Mouse (Mus musculus): Measurements from ENCODE around the gene Piwil4. TPM values are rescaled to one million over a fixed set of nuclear protein-coding genes. Genes with fewer than 3 reads are reported as not detected.
"Not testable (repeated sequence)": the region's sequence is repeated elsewhere in the genome, so short reads cannot be mapped to it uniquely, and the experiment has no call there.

The Piwil4 gene
- total RNA-seq, 4 experiments from 2014 or later = not detected

- not testable (repeated sequence) for DNase-seq (ENCODE audit: low spot score)
These were observed 68.6 kb downstream of the Piwil4 start for GRCm38 (mm10) chr9:14671965-14672364.

GRCm38 (mm10) chr9:14668382-14668781, 72.2 kb downstream of the Piwil4 start:
- DNase-seq (ENCODE audit: low spot score) = no peak

GRCm38 (mm10) chr9:14666071-14666470, 74.5 kb downstream of the Piwil4 start:
- no peak for DNase-seq (ENCODE audit: low spot score)

- no peak for DNase-seq (ENCODE audit: low spot score)
These were observed 76.9 kb downstream of the Piwil4 start for GRCm38 (mm10) chr9:14663591-14663990.

GRCm38 (mm10) chr9:14662876-14663275, 77.7 kb downstream of the Piwil4 start:
- DNase-seq (ENCODE audit: low spot score) = no peak

- no peak for DNase-seq (ENCODE audit: low spot score)
These were observed 78.4 kb downstream of the Piwil4 start for GRCm38 (mm10) chr9:14662138-14662537.

- DNase-seq (ENCODE audit: low spot score) = no peak
These were observed 82.6 kb downstream of the Piwil4 start for GRCm38 (mm10) chr9:14657926-14658325.

GRCm38 (mm10) chr9:14654010-14654409, 86.5 kb downstream of the Piwil4 start:
- no peak for DNase-seq (ENCODE audit: low spot score)

GRCm38 (mm10) chr9:14652761-14653160, 87.8 kb downstream of the Piwil4 start:
- no peak for DNase-seq (ENCODE audit: low spot score)

GRCm38 (mm10) chr9:14647849-14648248, 92.7 kb downstream of the Piwil4 start:
- DNase-seq (ENCODE audit: low spot score) = no peak

- no peak for DNase-seq (ENCODE audit: low spot score)
These were observed 93.9 kb downstream of the Piwil4 start for GRCm38 (mm10) chr9:14646641-14647040.

Other genes starting within 250 kb of the Piwil4 start
- not detected for gene Kdm4d, start 240.3 kb downstream of the Piwil4 start, total RNA-seq (2022)
- gene Cwc15, start 240.1 kb downstream of the Piwil4 start, total RNA-seq (2022) = 10 to 100 TPM; 58.2 to 79.0 (median 69.0) TPM
- gene Amotl1, start 95.7 kb downstream of the Piwil4 start, total RNA-seq (2022) = 10 to 100 TPM; 56.2 to 65.0 (median 58.1) TPM
- under 1 TPM; 0.33 to 0.63 (median 0.39) TPM for gene Fut4, start 11.7 kb upstream of the Piwil4 start, total RNA-seq (2022)
- not detected for gene 1700012B09Rik, start 30.3 kb upstream of the Piwil4 start, total RNA-seq (2022)
- gene Mre11a, start 43.9 kb upstream of the Piwil4 start, total RNA-seq (2022) = 10 to 100 TPM in 2 of 4 experiments, 1 to 10 TPM in 2; 8.0 to 18.2 (median 10.6) TPM
- gene Ankrd49, start 44.1 kb upstream of the Piwil4 start, total RNA-seq (2022) = 1 to 10 TPM; 5.8 to 7.5 (median 7.2) TPM
- under 1 TPM in 1 of 4 experiments, not detected in 3; 0.09 TPM for gene Gpr83, start 119.5 kb upstream of the Piwil4 start, total RNA-seq (2022)
- gene Izumo1r, start 163.2 kb upstream of the Piwil4 start, total RNA-seq (2022) = not detected